Mouse (Mus musculus) lung, embryonic 16.5 days (tissue): ENCODE measurements around the gene Pla2g2d. TPM values are rescaled to one million over a fixed set of nuclear protein-coding genes. Genes with fewer than 3 reads are reported as not detected.

Source experiments
- ATAC-seq: fragments of 200-750 bp; cut with Nextera tagmentation; 2 replicates; pipeline ENCODE4 v1.8.0; 2017; ENCODE audit warnings: low read depth, mild to moderate bottlenecking, moderate library complexity
- H3K27ac ChIP-seq: fragments of 300-500 bp; sonication (generic); 2 replicates; pipeline ENCODE4 v1.5.1; 2014; ENCODE audit warnings: mild to moderate bottlenecking, control low read depth, low read length
- H3K27me3 ChIP-seq: fragments of 300-500 bp; sonication (generic); 2 replicates; pipeline ENCODE4 v1.6.1; 2014; ENCODE audit warnings: low read depth, low read length, mixed read lengths; ENCODE audit not compliant: control insufficient read depth, insufficient read depth
- H3K36me3 ChIP-seq: fragments of 300-500 bp; sonication (generic); 2 replicates; pipeline ENCODE4 v1.6.1; 2014; ENCODE audit warnings: low read length; ENCODE audit not compliant: control insufficient read depth, insufficient read depth
- H3K4me1 ChIP-seq: fragments of 300-500 bp; sonication (generic); replicated peaks from 2 replicates; pipeline ENCODE4 v1.6.1; 2014; ENCODE audit warnings: low read length, mixed read lengths; ENCODE audit not compliant: control insufficient read depth, insufficient read depth
- H3K4me2 ChIP-seq: fragments of 300-500 bp; sonication (generic); 2 replicates; pipeline ENCODE4 v1.6.1; 2014; ENCODE audit warnings: low read depth, low read length, control low read depth
- H3K4me3 ChIP-seq: fragments of 300-500 bp; sonication (generic); 2 replicates; pipeline ENCODE4 v1.5.1; 2014; ENCODE audit warnings: mild to moderate bottlenecking, low read length, control low read depth
- H3K9ac ChIP-seq: fragments of 300-500 bp; sonication (generic); 2 replicates; pipeline ENCODE4 v1.6.1; 2014; ENCODE audit warnings: low read length, control low read depth
- H3K9me3 ChIP-seq: fragments of 300-500 bp; sonication (generic); 2 replicates; pipeline ENCODE4 v1.6.1; 2016; ENCODE audit warnings: low read length; ENCODE audit not compliant: control insufficient read depth
- WGBS: fragments of 180-500 bp; shearing (Covaris S2); extraction: QIAGEN DNeasy Blood & Tissue Kit; methylation state at CpG from one replicate; pipeline ENCODE4 v1.1.7; 2014; 5-methylcytosine and 5-hydroxymethylcytosine counted together
- polyA plus RNA-seq: library from polyadenylated mRNA; unstranded; fragments of >200 nt; fragmentation: Nextera tagmentation; extraction: Ambion mirVana; gene quantifications from 2 replicates; pipeline ENCODE4 v1.2.1, GENCODE M21; 2015

Pla2g2d gene
- polyA plus RNA-seq, 1 experiment from 2014 or later: not detected

GRCm38 (mm10) chr4:138771970-138772369 is 3.6 kb upstream of the Pla2g2d start:
- no peak overlapping the region for H3K4me2 ChIP-seq
- no peak overlapping the region for H3K4me3 ChIP-seq
- no peak for ATAC-seq
- 53% methylated on average over 10 of the region's 10 CpGs for WGBS
- H3K4me1 ChIP-seq: no peaks in the 10 kb centered on the region
- H3K36me3 ChIP-seq: no peaks in the 10 kb centered on the region
- no peaks in the 10 kb centered on the region for H3K9me3 ChIP-seq
- H3K27me3 ChIP-seq: peaks cover 5% of the 10 kb centered on the region; the same call in 1 of the 2 replicates
- no peak overlapping the region for H3K27ac ChIP-seq
- H3K9ac ChIP-seq: no peak overlapping the region

- H3K4me3 ChIP-seq: no peak overlapping the region
- H3K9ac ChIP-seq: no peak overlapping the region
- H3K36me3 ChIP-seq: no peaks in the 10 kb centered on the region
- no peaks in the 10 kb centered on the region for H3K4me1 ChIP-seq
- 67% methylated on average over 5 of the region's 5 CpGs for WGBS
- no peaks in the 10 kb centered on the region for H3K9me3 ChIP-seq
- no peak overlapping the region for H3K27ac ChIP-seq
- H3K4me2 ChIP-seq: no peak overlapping the region
- H3K27me3 ChIP-seq: peaks cover 5% of the 10 kb centered on the region; the same call in 1 of the 2 replicates
- ATAC-seq: no peak
Observed at GRCm38 (mm10) chr4:138772386-138772785, 3.1 kb upstream of the Pla2g2d start.

GRCm38 (mm10) chr4:138777417-138778407 is 2.2 kb downstream of the Pla2g2d start:
- Histone ChIP-seq H3K4me3 (no peak overlapping the region), H3K4me2 (no peak overlapping the region), H3K9ac (no peak overlapping the region), H3K4me1 (no peaks in the 10 kb centered on the region), H3K27ac (no peak overlapping the region), H3K36me3 (no peaks in the 10 kb centered on the region), H3K27me3 (peaks cover 5% of the 10 kb centered on the region; the same call in 1 of the 2 replicates), H3K9me3 (no peaks in the 10 kb centered on the region)
- ATAC-seq: no peak
- 32% methylated on average over 20 of the region's 20 CpGs for whole genome bisulfite sequencing

- H3K9me3 ChIP-seq: no peaks in the 10 kb centered on the region
- no peak overlapping the region for H3K4me3 ChIP-seq
- ATAC-seq: no peak
- H3K9ac ChIP-seq: no peak overlapping the region
- no peak overlapping the region for H3K4me2 ChIP-seq
- 79% methylated on average over 5 of the region's 5 CpGs for WGBS
- H3K36me3 ChIP-seq: no peaks in the 10 kb centered on the region
- no peak overlapping the region for H3K27ac ChIP-seq
- H3K4me1 ChIP-seq: no peaks in the 10 kb centered on the region
- peaks cover 5% of the 10 kb centered on the region; the same call in 1 of the 2 replicates for H3K27me3 ChIP-seq
Observed at GRCm38 (mm10) chr4:138780300-138780699, 4.8 kb downstream of the Pla2g2d start.

- Histone ChIP-seq H3K27ac (no peak overlapping the region), H3K36me3 (no peaks in the 10 kb centered on the region), H3K9me3 (no peaks in the 10 kb centered on the region), H3K27me3 (no peaks in the 10 kb centered on the region), H3K4me3 (no peak overlapping the region), H3K9ac (no peak overlapping the region), H3K4me2 (no peak overlapping the region), H3K4me1 (no peaks in the 10 kb centered on the region)
- 73% methylated on average over 6 of the region's 6 CpGs for WGBS
- no peak for ATAC-seq
Observed at GRCm38 (mm10) chr4:138782098-138782497, 6.6 kb downstream of the Pla2g2d start.

DNA sequence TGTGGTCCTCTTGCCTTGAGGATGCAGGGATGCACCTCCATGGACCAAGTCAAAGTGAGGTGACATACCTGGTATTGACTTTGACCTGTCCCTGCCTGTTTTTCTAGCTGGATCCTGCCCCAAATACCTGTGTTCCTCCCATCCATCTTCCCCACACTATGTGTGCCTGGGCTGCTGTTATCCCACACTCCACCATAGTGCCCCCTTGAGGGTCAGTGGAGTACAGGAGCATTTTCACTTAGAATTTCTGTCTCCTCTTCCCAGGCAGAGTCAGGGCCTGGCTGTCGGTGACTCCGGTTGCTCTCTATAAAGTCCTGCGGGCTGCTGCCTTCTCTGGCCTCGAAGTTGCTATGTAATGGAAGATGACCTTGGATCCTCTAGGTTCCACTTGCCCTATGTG is 10.2 kb downstream of the Pla2g2d start:
- no peak for ATAC-seq
- Histone ChIP-seq H3K4me3 (no peak overlapping the region), H3K9ac (no peak overlapping the region), H3K27ac (no peak overlapping the region), H3K36me3 (no peaks in the 10 kb centered on the region), H3K27me3 (no peaks in the 10 kb centered on the region), H3K4me1 (no peaks in the 10 kb centered on the region), H3K9me3 (no peaks in the 10 kb centered on the region), H3K4me2 (no peak overlapping the region)
- 45% methylated on average over 4 of the region's 4 CpGs for WGBS

- Histone ChIP-seq H3K9me3 (no peaks in the 10 kb centered on the region), H3K4me2 (no peak overlapping the region), H3K27me3 (no peaks in the 10 kb centered on the region), H3K4me1 (no peaks in the 10 kb centered on the region), H3K36me3 (no peaks in the 10 kb centered on the region), H3K9ac (no peak overlapping the region), H3K4me3 (no peak overlapping the region), H3K27ac (no peak overlapping the region)
- ATAC-seq: no peak
- 39% methylated on average over 4 of the region's 4 CpGs for WGBS
Observed at GRCm38 (mm10) chr4:138786141-138786540, 10.6 kb downstream of the Pla2g2d start.

DNA sequence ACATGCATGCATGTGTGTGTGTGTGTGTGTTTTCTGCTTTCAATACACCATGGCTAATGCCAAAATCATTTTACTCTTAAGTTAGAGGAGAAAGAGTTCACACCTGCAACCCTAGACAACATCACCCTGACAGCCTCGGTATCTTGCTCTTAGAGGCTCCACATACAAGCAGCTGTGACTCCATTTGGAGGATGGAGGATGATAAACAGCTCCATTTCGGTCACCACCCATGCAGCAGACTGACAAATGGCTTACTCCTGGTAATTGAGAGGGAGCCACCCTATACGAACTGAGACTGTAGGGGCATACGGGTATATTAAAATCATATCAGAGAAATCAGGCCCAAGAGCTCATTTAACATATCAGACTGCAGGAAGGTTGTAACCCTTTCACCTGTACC is 12.8 kb downstream of the Pla2g2d start:
- Histone ChIP-seq H3K9ac (no peak overlapping the region), H3K27ac (no peak overlapping the region), H3K4me2 (no peak overlapping the region), H3K9me3 (no peaks in the 10 kb centered on the region), H3K27me3 (no peaks in the 10 kb centered on the region), H3K36me3 (no peaks in the 10 kb centered on the region), H3K4me3 (no peak overlapping the region), H3K4me1 (peaks cover 3% of the 10 kb centered on the region; the same call in 1 of the 2 replicates)
- WGBS: 66% methylated on average over 4 of the region's 4 CpGs
- ATAC-seq: no peak

DNA sequence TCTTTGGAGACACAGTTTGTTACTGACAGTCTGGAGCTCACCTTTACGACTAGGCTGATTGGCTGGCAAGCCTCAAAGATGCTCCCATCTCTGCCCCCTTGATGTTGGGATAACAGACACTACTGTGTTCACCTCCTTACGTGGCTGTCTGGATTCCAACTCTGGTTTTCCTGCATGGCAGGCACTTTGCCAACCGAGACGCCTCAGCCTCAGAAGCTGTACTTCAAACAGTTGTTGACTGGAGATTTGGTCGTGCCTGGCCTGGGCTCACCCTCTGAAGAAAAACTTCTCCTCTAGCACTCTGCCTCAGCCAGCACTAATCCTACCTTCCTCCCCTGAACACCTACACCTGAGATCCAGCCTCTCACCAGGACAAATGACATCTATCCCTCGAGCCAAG is 15.9 kb downstream of the Pla2g2d start:
- Histone ChIP-seq H3K36me3 (no peaks in the 10 kb centered on the region), H3K27ac (no peak overlapping the region), H3K27me3 (no peaks in the 10 kb centered on the region), H3K9ac (no peak overlapping the region), H3K4me2 (no peak overlapping the region), H3K9me3 (no peaks in the 10 kb centered on the region), H3K4me3 (no peak overlapping the region), H3K4me1 (peaks cover 5% of the 10 kb centered on the region; the same call in 1 of the 2 replicates)
- no peak for ATAC-seq
- WGBS: 38% methylated on average over 6 of the region's 6 CpGs
